Comparison of ENCODE assay signal across 9 mouse cellular contexts in genomic region chr7:16475321-16475720, GRCm38 (mm10). TPM values are rescaled to one million over a fixed set of nuclear protein-coding genes. Genes with fewer than 3 reads are reported as not detected.
DNase-seq lines count a peak whose midpoint lies in the region; ATAC-seq and TF ChIP-seq lines count a peak whose summit lies in the region.
"Had no signal": no experiment of that assay in that cellular context is flagged by ENCODE, and none has a peak within 500 bp of the region (broad histone marks: within the 10 kb centered on the region; RNA-seq: fewer than 3 reads in every experiment).

No protein-coding gene starts in this region.

- no peak for ATAC-seq in liver, embryonic 11.5 days (replicated peaks; ENCODE audit: low FRiP score)
- ATAC-seq in liver, postnatal 0 days: no peak
- no peak for ATAC-seq in forebrain, embryonic 14.5 days
- ATAC-seq in neural tube, embryonic 15.5 days (ENCODE audit: low FRiP score): no peak
- ATAC-seq in monocyte, adult 5-6 weeks (replicated peaks; ENCODE audit: insufficient number of reproducible peaks, low FRiP score, low TSS enrichment, poor library complexity, severe bottlenecking): no peak

- no peak for TF ChIP-seq CTCF in liver, postnatal 0 days (IDR thresholded peaks at IDR 0.05; ENCODE audit: low read depth)

- H3K27ac ChIP-seq in liver, embryonic 11.5 days (ENCODE audit: low read depth, low read length): no peak overlapping the region
- H3K27ac ChIP-seq in liver, postnatal 0 days (ENCODE audit: low read depth): no peak overlapping the region
- no peak overlapping the region for H3K27ac ChIP-seq in forebrain, embryonic 14.5 days (ENCODE audit: low read depth, low read length)
- H3K27ac ChIP-seq in limb, embryonic 10.5 days: no peak overlapping the region
- no peak overlapping the region for H3K27ac ChIP-seq in neural tube, embryonic 15.5 days (replicated peaks)

- peak overlapping the region; percentile 57 for H3K4me2 ChIP-seq in liver, embryonic 11.5 days
- no peak overlapping the region for H3K4me2 ChIP-seq in liver, postnatal 0 days (ENCODE audit: low read depth, low read length)
- H3K4me2 ChIP-seq in forebrain, embryonic 14.5 days (ENCODE audit: low read length): peak overlapping the region; percentile 42
- H3K4me2 ChIP-seq in neural tube, embryonic 15.5 days: peak overlapping the region; percentile 69

- no peak for DNase-seq in liver, embryonic 11.5 days (ENCODE audit: low spot score)
- DNase-seq in liver, postnatal 0 days: no peak
- no peak for DNase-seq in forebrain, embryonic 14.5 days (ENCODE audit: low spot score)
- DNase-seq in limb, embryonic 10.5 days (ENCODE audit: low spot score): no peak
- no peak for DNase-seq in embryo, embryonic 11 days
- DNase-seq: kidney, adult 2 months had no signal

- H3K4me3 ChIP-seq in liver, embryonic 11.5 days (ENCODE audit: low read depth, low read length): peak overlapping the region; percentile 34
- no peak overlapping the region for H3K4me3 ChIP-seq in liver, postnatal 0 days (ENCODE audit: low read depth, low read length)
- peak overlapping the region; percentile 10; the same call in 1 of the 2 replicates for H3K4me3 ChIP-seq in forebrain, embryonic 14.5 days (ENCODE audit: low read depth, low read length)
- peak overlapping the region; percentile 40 for H3K4me3 ChIP-seq in limb, embryonic 10.5 days
- peak overlapping the region; percentile 41 for H3K4me3 ChIP-seq in neural tube, embryonic 15.5 days (replicated peaks)

- H3K4me1 ChIP-seq in liver, embryonic 11.5 days (replicated peaks; ENCODE audit: control insufficient read depth, insufficient read depth, low read length): peaks cover 9% of the 10 kb centered on the region
- H3K4me1 ChIP-seq in liver, postnatal 0 days (ENCODE audit: insufficient read depth): peaks cover 18% of the 10 kb centered on the region; the same call in 1 of the 2 replicates
- H3K4me1 ChIP-seq in forebrain, embryonic 14.5 days (ENCODE audit: control insufficient read depth, insufficient read depth, low read length): peaks cover 6% of the 10 kb centered on the region; the same call in 1 of the 2 replicates
- peaks cover 31% of the 10 kb centered on the region for H3K4me1 ChIP-seq in limb, embryonic 10.5 days
- H3K4me1 ChIP-seq in neural tube, embryonic 15.5 days: peaks cover 30% of the 10 kb centered on the region

- WGBS in liver, embryonic 11.5 days: 4% methylated on average over 23 of the region's 23 CpGs
- WGBS in liver, postnatal 0 days (ENCODE audit: insufficient replicate concordance): 7% methylated on average over 21 of the region's 23 CpGs
- 4% methylated on average over 23 of the region's 23 CpGs for whole genome bisulfite sequencing in forebrain, embryonic 14.5 days
- 5% methylated on average over 23 of the region's 23 CpGs for WGBS in limb, embryonic 10.5 days
- 5% methylated on average over 23 of the region's 23 CpGs for WGBS in neural tube, embryonic 15.5 days

- no peaks in the 10 kb centered on the region for H3K9me3 ChIP-seq in liver, embryonic 11.5 days (ENCODE audit: control insufficient read depth, low read length)
- H3K9me3 ChIP-seq in liver, postnatal 0 days (ENCODE audit: low read length): no peaks in the 10 kb centered on the region
- H3K9me3 ChIP-seq in forebrain, embryonic 14.5 days (replicated peaks; ENCODE audit: control insufficient read depth, low read length): no peaks in the 10 kb centered on the region
- H3K9me3 ChIP-seq in limb, embryonic 10.5 days (replicated peaks): no peaks in the 10 kb centered on the region
- no peaks in the 10 kb centered on the region for H3K9me3 ChIP-seq in neural tube, embryonic 15.5 days (replicated peaks)

- no peaks in the 10 kb centered on the region for H3K36me3 ChIP-seq in liver, embryonic 11.5 days (ENCODE audit: control insufficient read depth, insufficient read depth, low read length)
- no peaks in the 10 kb centered on the region for H3K36me3 ChIP-seq in liver, postnatal 0 days (replicated peaks; ENCODE audit: insufficient read depth, low read length)
- no peaks in the 10 kb centered on the region for H3K36me3 ChIP-seq in forebrain, embryonic 14.5 days (ENCODE audit: control insufficient read depth, insufficient read depth, low read length)
- H3K36me3 ChIP-seq in limb, embryonic 10.5 days: no peaks in the 10 kb centered on the region
- H3K36me3 ChIP-seq in neural tube, embryonic 15.5 days: no peaks in the 10 kb centered on the region

- no peak for TF ChIP-seq EP300 in liver, postnatal 0 days (IDR thresholded peaks at IDR 0.05; ENCODE audit: low read depth)

- H3K9ac ChIP-seq in liver, embryonic 11.5 days (ENCODE audit: low read depth, low read length): no peak overlapping the region
- no peak overlapping the region for H3K9ac ChIP-seq in liver, postnatal 0 days (replicated peaks)
- H3K9ac ChIP-seq in forebrain, embryonic 14.5 days (ENCODE audit: low read length): no peak overlapping the region
- no peak overlapping the region for H3K9ac ChIP-seq in neural tube, embryonic 15.5 days (replicated peaks)

- peaks cover 73% of the 10 kb centered on the region for H3K27me3 ChIP-seq in liver, embryonic 11.5 days (replicated peaks; ENCODE audit: control insufficient read depth, insufficient read depth, low read length)
- H3K27me3 ChIP-seq in liver, postnatal 0 days (ENCODE audit: insufficient read depth, low read length): peaks cover 65% of the 10 kb centered on the region
- H3K27me3 ChIP-seq in forebrain, embryonic 14.5 days (replicated peaks; ENCODE audit: control insufficient read depth, insufficient read depth, low read length): peaks cover 59% of the 10 kb centered on the region
- peaks cover 91% of the 10 kb centered on the region for H3K27me3 ChIP-seq in limb, embryonic 10.5 days (ENCODE audit: low read depth, poor library complexity, severe bottlenecking)
- H3K27me3 ChIP-seq in neural tube, embryonic 15.5 days (replicated peaks): peaks cover 60% of the 10 kb centered on the region

RNA-seq across cellular contexts. Expression of gene Npas1, which starts 2.2 kb away (rescaled TPM):
- polyA plus RNA-seq in liver, embryonic 11.5 days (2014; fragmentation: Nextera tagmentation; extraction: Ambion mirVana): 0.18 and 0.22 TPM in 2 replicates
- 0.07 and 0.11 TPM in 2 replicates for polyA plus RNA-seq in liver, postnatal 0 days (2015; fragmentation: Nextera tagmentation; extraction: Ambion mirVana)
- 2.4 and 3.4 TPM in 2 replicates for polyA plus RNA-seq in forebrain, embryonic 14.5 days (2014; fragmentation: Nextera tagmentation; extraction: Ambion mirVana)
- polyA plus RNA-seq in limb, embryonic 10.5 days (2016; fragmentation: Nextera tagmentation; extraction: Ambion mirVana): 0.60 and 0.69 TPM in 2 replicates
- polyA plus RNA-seq in neural tube, embryonic 15.5 days (2015; fragmentation: Nextera tagmentation; extraction: Ambion mirVana): 3.6 and 3.8 TPM in 2 replicates
- total RNA-seq in monocyte, adult 5-6 weeks (2017): not detected in 3 replicates
- polyA plus RNA-seq: kidney, adult 2 months; limb, embryonic 11.5 days had no signal

RNA-seq across cellular contexts. Expression of gene Tmem160, which starts 22.7 kb away (rescaled TPM):
- 54.4 and 54.5 TPM in 2 replicates for polyA plus RNA-seq in liver, embryonic 11.5 days (2014; fragmentation: Nextera tagmentation; extraction: Ambion mirVana)
- 38.7 and 43.0 TPM in 2 replicates for polyA plus RNA-seq in liver, postnatal 0 days (2015; fragmentation: Nextera tagmentation; extraction: Ambion mirVana)
- 67.2 and 75.4 TPM in 2 replicates for polyA plus RNA-seq in forebrain, embryonic 14.5 days (2014; fragmentation: Nextera tagmentation; extraction: Ambion mirVana)
- polyA plus RNA-seq in limb, embryonic 10.5 days (2016; fragmentation: Nextera tagmentation; extraction: Ambion mirVana): 74.8 and 86.2 TPM in 2 replicates
- 66.4 and 72.3 TPM in 2 replicates for polyA plus RNA-seq in neural tube, embryonic 15.5 days (2015; fragmentation: Nextera tagmentation; extraction: Ambion mirVana)
- total RNA-seq in monocyte, adult 5-6 weeks (2017): 16.1 to 32.9 TPM (median 21.0 TPM) in 3 replicates
